In genomic region chr4:136812543-136812942, GRCm38 (mm10) we compare ENCODE assay signal across 21 mouse cellular contexts. TPM values are rescaled to one million over a fixed set of nuclear protein-coding genes. Genes with fewer than 3 reads are reported as not detected.
DNase-seq lines count a peak whose midpoint lies in the region; ATAC-seq and TF ChIP-seq lines count a peak whose summit lies in the region.
"Had no signal": no experiment of that assay in that cellular context is flagged by ENCODE, and none has a peak within 500 bp of the region (broad histone marks: within the 10 kb centered on the region; RNA-seq: fewer than 3 reads in every experiment).

No protein-coding gene starts in this region.

- H3K27ac ChIP-seq in forebrain, embryonic 12.5 days, result peak overlapping the region; percentile 36; the same call in 1 of the 2 replicates
- no peak overlapping the region for H3K27ac ChIP-seq in forebrain, embryonic 14.5 days (ENCODE audit: low read depth, low read length)
- 0 out of 2 replicates have a peak overlapping the region, but pooled peaks have one; percentile 27 for H3K27ac ChIP-seq in kidney, embryonic 15.5 days
- H3K27ac ChIP-seq in midbrain, embryonic 12.5 days (replicated peaks), result peak overlapping the region; percentile 16; the same call in 1 of the 2 replicates
- H3K27ac ChIP-seq in midbrain, postnatal 0 days (ENCODE audit: low read depth, low read length), result no peak overlapping the region
- H3K27ac ChIP-seq: gastrocnemius, adult 2 months; hindbrain, embryonic 13.5 days had no signal

- H3K4me2 ChIP-seq in forebrain, embryonic 12.5 days, result no peak overlapping the region
- no peak overlapping the region for H3K4me2 ChIP-seq in forebrain, embryonic 14.5 days (ENCODE audit: low read length)
- no peak overlapping the region for H3K4me2 ChIP-seq in kidney, embryonic 15.5 days
- H3K4me2 ChIP-seq in midbrain, embryonic 12.5 days (replicated peaks), result no peak overlapping the region
- H3K4me2 ChIP-seq in midbrain, postnatal 0 days (ENCODE audit: low read depth, low read length, poor library complexity, severe bottlenecking), result no peak overlapping the region
- H3K4me2 ChIP-seq: forebrain, embryonic 13.5 days; heart, embryonic 12.5 days; hindbrain, embryonic 13.5 days had no signal

- no peak for TF ChIP-seq CTCF in midbrain, postnatal 0 days (IDR thresholded peaks at IDR 0.05)

- H3K36me3 ChIP-seq in forebrain, embryonic 12.5 days (replicated peaks), result peaks cover 9% of the 10 kb centered on the region
- no peaks in the 10 kb centered on the region for H3K36me3 ChIP-seq in forebrain, embryonic 14.5 days (ENCODE audit: control insufficient read depth, insufficient read depth, low read length)
- H3K36me3 ChIP-seq in kidney, embryonic 15.5 days, result no peaks in the 10 kb centered on the region
- H3K36me3 ChIP-seq in midbrain, embryonic 12.5 days, result peaks cover 10% of the 10 kb centered on the region; the same call in 1 of the 2 replicates
- H3K36me3 ChIP-seq in midbrain, postnatal 0 days (ENCODE audit: insufficient read depth, low read length), result no peaks in the 10 kb centered on the region
- H3K36me3 ChIP-seq: heart, embryonic 12.5 days had no signal

- H3K4me1 ChIP-seq in forebrain, embryonic 12.5 days, result peaks cover 86% of the 10 kb centered on the region
- H3K4me1 ChIP-seq in forebrain, embryonic 14.5 days (ENCODE audit: control insufficient read depth, insufficient read depth, low read length), result peaks cover 33% of the 10 kb centered on the region
- H3K4me1 ChIP-seq in kidney, embryonic 15.5 days, result peaks cover 54% of the 10 kb centered on the region
- peaks cover 90% of the 10 kb centered on the region for H3K4me1 ChIP-seq in midbrain, embryonic 12.5 days
- 0 out of 2 replicates have a peak, but pooled peaks cover 7% of the 10 kb centered on the region for H3K4me1 ChIP-seq in midbrain, postnatal 0 days (ENCODE audit: insufficient read depth, low read length)

- H3K9me3 ChIP-seq in forebrain, embryonic 12.5 days, result no peaks in the 10 kb centered on the region
- no peaks in the 10 kb centered on the region for H3K9me3 ChIP-seq in forebrain, embryonic 14.5 days (replicated peaks; ENCODE audit: control insufficient read depth, low read length)
- no peaks in the 10 kb centered on the region for H3K9me3 ChIP-seq in kidney, embryonic 15.5 days (replicated peaks)
- no peaks in the 10 kb centered on the region for H3K9me3 ChIP-seq in midbrain, embryonic 12.5 days
- H3K9me3 ChIP-seq in midbrain, postnatal 0 days (ENCODE audit: low read length), result no peaks in the 10 kb centered on the region
- H3K9me3 ChIP-seq: forebrain, embryonic 13.5 days; heart, embryonic 12.5 days; hindbrain, embryonic 13.5 days had no signal

- no peak overlapping the region for H3K9ac ChIP-seq in forebrain, embryonic 12.5 days
- H3K9ac ChIP-seq in forebrain, embryonic 14.5 days (ENCODE audit: low read length), result no peak overlapping the region
- no peak overlapping the region for H3K9ac ChIP-seq in kidney, embryonic 15.5 days
- H3K9ac ChIP-seq in midbrain, embryonic 12.5 days (replicated peaks), result no peak overlapping the region
- no peak overlapping the region for H3K9ac ChIP-seq in midbrain, postnatal 0 days (replicated peaks; ENCODE audit: low read length, poor library complexity, severe bottlenecking)
- H3K9ac ChIP-seq: heart, embryonic 12.5 days; hindbrain, embryonic 13.5 days had no signal

- H3K27me3 ChIP-seq in forebrain, embryonic 12.5 days, result no peaks in the 10 kb centered on the region
- no peaks in the 10 kb centered on the region for H3K27me3 ChIP-seq in forebrain, embryonic 14.5 days (replicated peaks; ENCODE audit: control insufficient read depth, insufficient read depth, low read length)
- H3K27me3 ChIP-seq in kidney, embryonic 15.5 days, result no peaks in the 10 kb centered on the region
- no peaks in the 10 kb centered on the region for H3K27me3 ChIP-seq in midbrain, embryonic 12.5 days
- no peaks in the 10 kb centered on the region for H3K27me3 ChIP-seq in midbrain, postnatal 0 days (ENCODE audit: insufficient read depth, low read length)
- H3K27me3 ChIP-seq: forebrain, embryonic 13.5 days; hindbrain, embryonic 13.5 days; Patski had no signal

- no peak overlapping the region for H3K4me3 ChIP-seq in forebrain, embryonic 12.5 days (replicated peaks)
- no peak overlapping the region for H3K4me3 ChIP-seq in forebrain, embryonic 14.5 days (ENCODE audit: low read depth, low read length)
- no peak overlapping the region for H3K4me3 ChIP-seq in kidney, embryonic 15.5 days (replicated peaks)
- H3K4me3 ChIP-seq in midbrain, embryonic 12.5 days, result no peak overlapping the region
- H3K4me3 ChIP-seq in midbrain, postnatal 0 days (ENCODE audit: low read depth, low read length), result no peak overlapping the region
- H3K4me3 ChIP-seq: erythroblast, embryonic 14.5 days; forebrain, embryonic 13.5 days; gastrocnemius, adult 2 months; heart, embryonic 12.5 days; hindbrain, embryonic 13.5 days had no signal

- 67% methylated on average over 4 of the region's 4 CpGs for WGBS in forebrain, embryonic 12.5 days
- 68% methylated on average over 4 of the region's 4 CpGs for WGBS in forebrain, embryonic 14.5 days
- WGBS in kidney, embryonic 15.5 days, result 30% methylated on average over 4 of the region's 4 CpGs
- WGBS in midbrain, embryonic 12.5 days, result 66% methylated on average over 4 of the region's 4 CpGs
- WGBS in midbrain, postnatal 0 days, result 65% methylated on average over 4 of the region's 4 CpGs

- no peak for ATAC-seq in forebrain, embryonic 12.5 days (ENCODE audit: low FRiP score)
- ATAC-seq in forebrain, embryonic 14.5 days, result no peak
- ATAC-seq in kidney, embryonic 15.5 days (replicated peaks; ENCODE audit: low FRiP score), result no peak
- no peak for ATAC-seq in midbrain, embryonic 12.5 days (ENCODE audit: low FRiP score, low read depth)
- no peak for ATAC-seq in midbrain, postnatal 0 days (ENCODE audit: low FRiP score)
- ATAC-seq in erythroblast, adult 5-6 weeks (replicated peaks; ENCODE audit: low FRiP score, poor library complexity, severe bottlenecking), result no peak
- ATAC-seq: activated CD4-positive, CD25-positive, alpha-beta regulatory T cell, adult 4 months; forebrain, embryonic 13.5 days; intestine, postnatal 0 days; Patski had no signal

- DNase-seq in forebrain, embryonic 14.5 days (ENCODE audit: low spot score), result no peak
- DNase-seq in kidney, postnatal 36 days, result no peak
- DNase-seq in midbrain, postnatal 0 days (ENCODE audit: low spot score), result no peak
- DNase-seq: adrenal gland, postnatal 25 days; cerebellum, adult 2 months; cerebellum, postnatal 10 days; embryo, embryonic 11 days; gastrocnemius, adult 2 months; gastrocnemius, postnatal 25 days; heart, postnatal 4 days had no signal

RNA-seq across cellular contexts. Expression of gene Ephb2, which starts 23.2 kb away (rescaled TPM):
- 20.3 and 30.2 TPM in 2 replicates for polyA plus RNA-seq in forebrain, embryonic 12.5 days (2016; fragmentation: Nextera tagmentation; extraction: Ambion mirVana)
- 9.3 and 9.6 TPM in 2 replicates for polyA plus RNA-seq in forebrain, embryonic 14.5 days (2014; fragmentation: Nextera tagmentation; extraction: Ambion mirVana)
- 7.1 and 8.7 TPM in 2 replicates for polyA plus RNA-seq in kidney, embryonic 15.5 days (2015; fragmentation: Nextera tagmentation; extraction: Ambion mirVana)
- polyA plus RNA-seq in midbrain, embryonic 12.5 days (2016; fragmentation: Nextera tagmentation; extraction: Ambion mirVana), result 39.8 and 40.0 TPM in 2 replicates
- 149 and 202 TPM in 2 replicates for total RNA-seq in midbrain, postnatal 0 days (2014; rRNA removed)
- polyA plus RNA-seq in midbrain, postnatal 0 days (2015; fragmentation: Nextera tagmentation; extraction: Ambion mirVana), result 13.6 and 15.6 TPM in 2 replicates
- total RNA-seq in erythroblast, adult 5-6 weeks (2015; ENCODE audit: low replicate concordance), result not detected in 2 replicates
- 0.09 and 1.4 TPM in 2 replicates for total RNA-seq in erythroblast, adult 5-6 weeks (2017; ENCODE audit: low replicate concordance)
- polyA plus RNA-seq: activated CD4-positive, CD25-positive, alpha-beta regulatory T cell, adult 4 months; erythroblast, embryonic 14.5 days had no signal

Comparison
In these comparisons a context has a peak if more than half of its experiments do, and no peak if none do; other contexts are left out.
1. H3K27ac ChIP-seq: peak in forebrain, embryonic 12.5 days (single experiment), kidney, embryonic 15.5 days (single experiment) and midbrain, embryonic 12.5 days (single experiment); none in forebrain, embryonic 14.5 days (single experiment) and midbrain, postnatal 0 days (single experiment).